Mouse (Mus musculus): ENCODE measurements at regions not wholly inside any gene's neighbourhood (a gene's known extent, or its start where the extent isn't known, plus 50 kb on each side); places are given as distances from the start of the nearest gene placed in this dataset.

DNA sequence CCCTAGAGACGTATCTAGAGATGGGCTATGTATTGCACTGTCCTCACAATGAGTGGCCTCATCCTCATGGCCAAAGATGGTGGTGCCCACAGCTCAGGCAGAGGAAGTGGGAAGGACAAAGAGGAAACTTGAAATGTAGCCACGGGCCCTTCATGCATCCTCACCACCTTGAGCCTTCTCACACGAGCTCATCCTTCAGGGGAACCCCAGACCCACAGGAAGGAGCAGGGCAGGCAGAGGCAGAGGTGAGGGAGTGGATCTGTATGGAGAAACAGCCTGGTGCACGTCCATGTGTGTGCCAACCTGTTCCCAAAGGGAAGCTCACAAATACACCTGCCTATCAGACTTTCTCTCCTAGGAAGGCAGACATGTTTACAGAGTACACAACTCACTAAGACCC is 143.0 kb downstream of the Tomm20 start:
- TF ChIP-seq CTCF (IDR thresholded peaks at IDR 0.05; ENCODE audit: extremely low read depth, insufficient read length, insufficient replicate concordance, low read depth, low read length) (no peak), POLR2A (IDR thresholded peaks at IDR 0.05; ENCODE audit: low read depth, low read length) (no peak)

Measured in small intestine, adult 2 months (tissue).